ENCODE assay signal across 8 mouse cellular contexts in the genomic region with DNA sequence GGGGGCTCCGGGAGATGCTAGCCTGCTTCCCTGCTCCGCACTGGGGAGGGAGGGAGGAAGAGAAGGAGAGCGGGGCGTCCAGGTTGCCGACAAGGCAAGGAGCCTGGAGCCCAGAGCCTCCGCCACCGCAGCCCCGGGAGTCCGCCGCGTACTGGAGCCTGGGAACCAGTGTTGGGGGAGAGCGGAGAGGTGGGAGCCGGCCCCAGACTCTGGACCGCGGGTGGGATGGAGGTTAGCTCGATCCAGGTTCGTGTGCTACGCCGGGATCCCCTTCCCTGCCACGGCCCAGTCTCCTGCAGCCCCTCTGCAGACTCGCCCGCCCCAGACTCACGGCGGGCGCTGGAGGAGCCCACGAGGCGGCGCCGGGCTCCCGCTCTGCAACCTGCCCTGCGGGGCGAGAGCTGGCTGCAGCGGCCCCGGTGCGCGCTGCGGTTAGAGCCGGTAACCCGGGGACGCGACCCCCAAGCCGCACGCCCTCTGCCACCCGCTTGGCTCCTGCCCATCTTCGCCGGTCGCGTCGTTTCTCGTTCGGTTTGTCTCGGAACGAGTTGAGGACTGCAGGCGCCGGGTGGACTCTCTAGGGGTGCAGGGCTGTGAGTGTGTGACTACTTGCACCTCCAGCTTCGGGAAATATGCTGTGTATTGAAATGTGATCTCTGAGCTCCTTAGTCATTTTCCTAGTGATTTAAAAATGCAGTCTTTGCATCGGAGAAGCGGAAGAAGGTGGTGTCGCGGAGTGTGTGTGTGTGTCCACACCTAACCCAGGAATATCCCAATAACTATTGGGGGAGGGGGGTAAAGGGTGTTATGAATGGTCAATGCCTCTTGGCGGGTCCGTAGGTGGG. TPM values are rescaled to one million over a fixed set of nuclear protein-coding genes. Genes with fewer than 3 reads are reported as not detected.
DNase-seq lines count a peak whose midpoint lies in the region; ATAC-seq and TF ChIP-seq lines count a peak whose summit lies in the region.

No protein-coding gene starts in this region.

- peak; percentile 36 for TF ChIP-seq CTCF in left cerebral cortex, adult 2 months (IDR thresholded peaks at IDR 0.05)
- peak; percentile 62 for TF ChIP-seq CTCF in intestine, postnatal 0 days (IDR thresholded peaks at IDR 0.05; ENCODE audit: low read depth)

- H3K9ac ChIP-seq in intestine, postnatal 0 days (ENCODE audit: low read depth, low read length), result peak overlapping the region; percentile 46
- H3K9ac ChIP-seq in neural tube, embryonic 13.5 days, result peak overlapping the region; percentile 97

- H3K27me3 ChIP-seq in intestine, postnatal 0 days (replicated peaks; ENCODE audit: control insufficient read depth, insufficient read depth, low read length), result peaks cover 41% of the 10 kb centered on the region
- peaks cover 33% of the 10 kb centered on the region for H3K27me3 ChIP-seq in neural tube, embryonic 13.5 days

- peak; percentile 52 to 62 for DNase-seq in left cerebral cortex, adult 2 months (ENCODE audit: extremely low spot score in 1 of 2, low spot score in 2 of 2)
- DNase-seq in left cerebral cortex, adult 11 months (ENCODE audit: low spot score), result no peak
- DNase-seq in forelimb bud, embryonic 11.5 days (ENCODE audit: low read depth, low spot score), result peak; percentile 40
- DNase-seq in liver, result peak; percentile 25
- no peak for DNase-seq in spleen, postnatal 36 days (ENCODE audit: low spot score in 2 of 2)

- no peaks in the 10 kb centered on the region for H3K9me3 ChIP-seq in intestine, postnatal 0 days (ENCODE audit: control insufficient read depth)
- no peaks in the 10 kb centered on the region for H3K9me3 ChIP-seq in neural tube, embryonic 13.5 days

- no peaks in the 10 kb centered on the region for H3K36me3 ChIP-seq in intestine, postnatal 0 days (ENCODE audit: control insufficient read depth, insufficient read depth)
- no peaks in the 10 kb centered on the region for H3K36me3 ChIP-seq in neural tube, embryonic 13.5 days

- intact Hi-C loops in left cerebral cortex, adult 2 months (cut with DNase I), result loop anchor here (2.0 to 10.0 kb wide), 8 partner anchors 162 to 697 kb away; no protein-coding TSS in a partner anchor

- peaks cover 4% of the 10 kb centered on the region; the same call in 1 of the 2 replicates for H3K4me1 ChIP-seq in brown adipose tissue, adult 24 weeks (ENCODE audit: control insufficient read depth, insufficient read depth, insufficient read length, low read length)
- peaks cover 4% of the 10 kb centered on the region; the same call in 1 of the 2 replicates for H3K4me1 ChIP-seq in intestine, postnatal 0 days (replicated peaks; ENCODE audit: control insufficient read depth, insufficient read depth, low read length)
- peaks cover 47% of the 10 kb centered on the region for H3K4me1 ChIP-seq in neural tube, embryonic 13.5 days (replicated peaks)

- H3K4me2 ChIP-seq in intestine, postnatal 0 days (replicated peaks; ENCODE audit: low read depth), result peak overlapping the region; percentile 82
- H3K4me2 ChIP-seq in neural tube, embryonic 13.5 days, result peak overlapping the region; percentile 99

- under 1% methylated on average over 61 of the region's 62 CpGs for WGBS in intestine, postnatal 0 days
- under 1% methylated on average over 42 of the region's 62 CpGs for WGBS in neural tube, embryonic 13.5 days

- H3K4me3 ChIP-seq in left cerebral cortex, adult 2 months, result peak overlapping the region; percentile 53
- peak overlapping the region; percentile 66 for H3K4me3 ChIP-seq in brown adipose tissue, adult 24 weeks (ENCODE audit: insufficient read depth, low read depth, low read length)
- H3K4me3 ChIP-seq in intestine, postnatal 0 days (ENCODE audit: low read depth, low read length), result peak overlapping the region; percentile 59
- H3K4me3 ChIP-seq in neural tube, embryonic 13.5 days, result peak overlapping the region; percentile 80

- ATAC-seq in intestine, postnatal 0 days, result 0 out of 2 replicates have a peak, but pooled peaks have one; percentile 20
- ATAC-seq in neural tube, embryonic 13.5 days (ENCODE audit: low read depth), result peak; percentile 72

- H3K27ac ChIP-seq in left cerebral cortex, adult 2 months, result peak overlapping the region; percentile 98
- H3K27ac ChIP-seq in brown adipose tissue, adult 24 weeks (replicated peaks; ENCODE audit: low read depth, low read length), result 0 out of 2 replicates have a peak overlapping the region, but pooled peaks have one; percentile 19
- H3K27ac ChIP-seq in intestine, postnatal 0 days (ENCODE audit: low read depth, low read length), result 0 out of 2 replicates have a peak overlapping the region, but pooled peaks have one; percentile 21
- peak overlapping the region; percentile 96 for H3K27ac ChIP-seq in neural tube, embryonic 13.5 days (replicated peaks)

RNA-seq across cellular contexts. Expression of a gene that starts 39.7 kb away (rescaled TPM):
- total RNA-seq in left cerebral cortex, adult 2 months (2021), result 100 to 1,000 TPM; 158 to 160 TPM
- polyA plus RNA-seq in brown adipose tissue, adult 24 weeks (2012; ENCODE audit: insufficient read depth, insufficient read length, missing spikeins), result 9.8 and 10.9 TPM in 2 replicates
- 4.6 and 4.9 TPM in 2 replicates for polyA plus RNA-seq in intestine, postnatal 0 days (2015; fragmentation: Nextera tagmentation; extraction: Ambion mirVana)
- polyA plus RNA-seq in neural tube, embryonic 13.5 days (2015; fragmentation: Nextera tagmentation; extraction: Ambion mirVana), result 34.6 and 36.8 TPM in 2 replicates

Comparison
In these comparisons a context has a peak if more than half of its experiments do, and no peak if none do; other contexts are left out.
1. DNase-seq: peak in left cerebral cortex, adult 2 months (2 of 2), forelimb bud, embryonic 11.5 days (single experiment) and liver (single experiment); none in left cerebral cortex, adult 11 months (single experiment) and spleen, postnatal 36 days (0 of 2).
2. H3K27ac ChIP-seq: peak in every context shown above with its lines; median percentile 98 in left cerebral cortex, adult 2 months; 96 in neural tube, embryonic 13.5 days; 21 in intestine, postnatal 0 days; 19 in brown adipose tissue, adult 24 weeks.
3. Peak in every context shown above with its lines, with median percentiles within 50 percentile points of each other: H3K4me3 ChIP-seq.